Mouse (Mus musculus) embryonic facial prominence, embryonic 12.5 days (tissue): ENCODE data around the gene Rps9. TPM values are rescaled to one million over a fixed set of nuclear protein-coding genes. Genes with fewer than 3 reads are reported as not detected.
"Not testable (repeated sequence)": the region's sequence is repeated elsewhere in the genome, so short reads cannot be mapped to it uniquely, and the experiment has no call there.

Experiments
- ATAC-seq: fragments of 200-750 bp; cut with Nextera tagmentation; 2 replicates; pipeline ENCODE4 v1.8.0; 2017; ENCODE audit not compliant: insufficient number of reproducible peaks, insufficient read depth, low FRiP score, low TSS enrichment
- H3K27ac ChIP-seq: fragments of 300-500 bp; sonication (generic); 2 replicates; pipeline ENCODE4 v1.5.1; 2016; ENCODE audit warnings: mild to moderate bottlenecking
- H3K27me3 ChIP-seq: fragments of 300-500 bp; sonication (generic); 2 replicates; pipeline ENCODE4 v1.6.1; 2016; ENCODE audit warnings: mild to moderate bottlenecking, moderate library complexity
- H3K36me3 ChIP-seq: fragments of 300-500 bp; sonication (generic); 2 replicates; pipeline ENCODE4 v1.6.1; 2016; ENCODE audit warnings: mild to moderate bottlenecking
- H3K4me1 ChIP-seq: fragments of 300-500 bp; sonication (generic); 2 replicates; pipeline ENCODE4 v1.6.1; 2016
- H3K4me2 ChIP-seq: fragments of 300-500 bp; sonication (generic); replicated peaks from 2 replicates; pipeline ENCODE4 v1.6.1; 2016; ENCODE audit warnings: mild to moderate bottlenecking, moderate library complexity
- H3K4me3 ChIP-seq: fragments of 300-500 bp; sonication (generic); 2 replicates; pipeline ENCODE4 v1.5.1; 2016; ENCODE audit warnings: mild to moderate bottlenecking
- H3K9ac ChIP-seq: fragments of 300-500 bp; sonication (generic); 2 replicates; pipeline ENCODE4 v1.6.1; 2016; ENCODE audit warnings: mild to moderate bottlenecking, moderate library complexity
- H3K9me3 ChIP-seq: fragments of 300-500 bp; sonication (generic); 2 replicates; pipeline ENCODE4 v1.6.1; 2016; ENCODE audit warnings: mild to moderate bottlenecking, moderate library complexity
- WGBS: fragments of 180-500 bp; shearing (Covaris S2); methylation state at CpG from one replicate; pipeline ENCODE4 v1.1.7; 2016; 5-methylcytosine and 5-hydroxymethylcytosine counted together
- polyA plus RNA-seq: library from polyadenylated mRNA; unstranded; fragments of >200 nt; fragmentation: Nextera tagmentation; extraction: Ambion mirVana; gene quantifications from 2 replicates; pipeline ENCODE4 v1.2.1, GENCODE M21; 2016

Rps9 gene
- polyA plus RNA-seq, 1 experiment from 2014 or later, result 1,360 TPM

DNA sequence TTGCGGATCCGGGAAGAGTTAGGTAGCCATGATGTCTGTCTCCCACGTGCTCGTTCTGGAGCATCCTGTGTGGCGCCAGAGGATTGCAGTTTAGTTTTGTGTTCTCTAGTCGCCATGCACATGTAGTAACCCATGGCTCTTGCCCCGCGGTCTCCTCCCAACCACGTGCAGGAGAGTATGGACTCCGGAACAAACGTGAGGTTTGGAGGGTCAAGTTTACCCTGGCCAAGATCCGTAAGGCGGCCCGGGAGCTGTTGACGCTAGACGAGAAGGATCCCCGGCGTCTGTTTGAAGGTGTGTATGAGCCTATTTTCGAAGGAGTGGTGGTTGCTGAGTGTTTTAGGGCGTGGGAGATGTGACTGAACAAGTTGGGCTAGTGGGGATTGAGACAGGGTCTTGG, 682 bp downstream of the Rps9 start:
- peaks cover 44% of the 10 kb centered on the region for H3K36me3 ChIP-seq
- ATAC-seq, result peak; percentile 43; the same call in 1 of the 2 replicates

GRCm38 (mm10) chr7:3705461-3705860, 1.7 kb downstream of the Rps9 start:
- WGBS, result 3% methylated on average over 7 of the region's 7 CpGs
- H3K9me3 ChIP-seq, H3K4me1 ChIP-seq, H3K27me3 ChIP-seq, ATAC-seq: not testable (repeated sequence)
- H3K36me3 ChIP-seq, result peaks cover 34% of the 10 kb centered on the region
- H3K27ac ChIP-seq, result peak overlapping the region; percentile 94; the same call in 1 of the 2 replicates
- peak overlapping the region; percentile 73 for H3K4me2 ChIP-seq
- peak overlapping the region; percentile 94 for H3K9ac ChIP-seq
- peak overlapping the region; percentile 93 for H3K4me3 ChIP-seq

More for the DNA sequence above, 682 bp downstream of the Rps9 start:
- peak overlapping the region; percentile 94 for H3K9ac ChIP-seq
- WGBS, result under 1% methylated on average over 20 of the region's 20 CpGs
- peak overlapping the region; percentile 93 for H3K4me3 ChIP-seq
- no peaks in the 10 kb centered on the region for H3K9me3 ChIP-seq
- no peaks in the 10 kb centered on the region for H3K27me3 ChIP-seq
- H3K4me2 ChIP-seq, result peak overlapping the region; percentile 73
- peaks cover 5% of the 10 kb centered on the region for H3K4me1 ChIP-seq
- peak overlapping the region; percentile 94 for H3K27ac ChIP-seq

- H3K4me1 ChIP-seq, result peaks cover 5% of the 10 kb centered on the region
- H3K4me3 ChIP-seq, result peak overlapping the region; percentile 93
- 37% methylated on average over 6 of the region's 6 CpGs for WGBS
- H3K27me3 ChIP-seq, result no peaks in the 10 kb centered on the region
- H3K4me2 ChIP-seq, result peak overlapping the region; percentile 73
- peak overlapping the region; percentile 94 for H3K9ac ChIP-seq
- H3K36me3 ChIP-seq, result peaks cover 30% of the 10 kb centered on the region
- H3K27ac ChIP-seq, result peak overlapping the region; percentile 57; the same call in 1 of the 2 replicates
- H3K9me3 ChIP-seq, result no peaks in the 10 kb centered on the region
- ATAC-seq, result no peak
Measured at GRCm38 (mm10) chr7:3705911-3706310, 2.1 kb downstream of the Rps9 start.

DNA sequence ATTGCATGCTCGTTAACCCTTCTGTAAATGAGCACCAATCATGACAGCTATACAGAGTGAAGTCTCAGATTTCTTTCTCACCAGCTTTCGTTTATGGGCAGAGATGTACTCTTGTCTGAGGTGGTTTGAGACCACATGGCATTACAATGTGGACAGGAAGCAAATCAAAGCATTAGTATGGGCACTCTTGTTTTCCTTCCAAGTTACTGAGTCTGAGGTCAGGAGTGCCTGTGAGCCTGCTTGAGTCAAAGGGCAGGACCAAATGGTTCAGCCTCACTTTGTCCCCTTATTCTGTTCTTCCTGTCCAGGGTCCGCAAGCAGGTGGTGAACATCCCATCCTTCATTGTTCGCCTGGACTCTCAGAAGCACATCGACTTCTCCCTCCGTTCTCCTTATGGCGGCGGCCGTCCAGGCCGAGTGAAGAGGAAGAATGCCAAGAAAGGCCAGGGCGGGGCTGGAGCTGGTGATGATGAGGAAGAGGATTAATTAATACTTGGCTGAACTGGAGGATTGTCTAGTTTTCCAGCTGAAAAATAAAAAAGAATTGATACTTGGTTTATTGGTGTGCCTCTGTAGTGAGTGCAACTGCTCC, 2.6 kb downstream of the Rps9 start:
- no peak for ATAC-seq
- WGBS, result 62% methylated on average over 11 of the region's 11 CpGs
- Histone ChIP-seq H3K27ac (peak overlapping the region; percentile 57; the same call in 1 of the 2 replicates), H3K9ac (peak overlapping the region; percentile 94), H3K36me3 (peaks cover 26% of the 10 kb centered on the region), H3K4me2 (peak overlapping the region; percentile 73), H3K9me3 (no peaks in the 10 kb centered on the region), H3K4me1 (peaks cover 5% of the 10 kb centered on the region), H3K27me3 (no peaks in the 10 kb centered on the region), H3K4me3 (peak overlapping the region; percentile 93)

GRCm38 (mm10) chr7:3707027-3707426, 3.2 kb downstream of the Rps9 start:
- H3K9me3 ChIP-seq, result no peaks in the 10 kb centered on the region
- H3K4me2 ChIP-seq, result peak overlapping the region; percentile 73
- 63% methylated on average over 4 of the region's 4 CpGs for WGBS
- no peak overlapping the region for H3K4me3 ChIP-seq
- H3K36me3 ChIP-seq, result peaks cover 26% of the 10 kb centered on the region
- ATAC-seq, result no peak
- H3K4me1 ChIP-seq, result peaks cover 5% of the 10 kb centered on the region
- no peak overlapping the region for H3K27ac ChIP-seq
- no peaks in the 10 kb centered on the region for H3K27me3 ChIP-seq
- H3K9ac ChIP-seq, result no peak overlapping the region

- Histone ChIP-seq H3K27ac (no peak overlapping the region), H3K36me3 (peaks cover 26% of the 10 kb centered on the region), H3K4me1 (peaks cover 5% of the 10 kb centered on the region), H3K9me3 (no peaks in the 10 kb centered on the region), H3K27me3 (no peaks in the 10 kb centered on the region), H3K4me2 (no peak overlapping the region), H3K9ac (no peak overlapping the region), H3K4me3 (no peak overlapping the region)
- whole genome bisulfite sequencing, result 25% methylated on average over 7 of the region's 7 CpGs
- ATAC-seq, result no peak
Measured at GRCm38 (mm10) chr7:3707568-3708413, 4.0 kb downstream of the Rps9 start.

GRCm38 (mm10) chr7:3708447-3708980, 4.7 kb downstream of the Rps9 start:
- H3K4me3 ChIP-seq, ATAC-seq, H3K27me3 ChIP-seq, H3K4me2 ChIP-seq, H3K27ac ChIP-seq, H3K9ac ChIP-seq, H3K4me1 ChIP-seq, H3K9me3 ChIP-seq: not testable (repeated sequence)
- 37% methylated on average over 5 of the region's 5 CpGs for WGBS
- peaks cover 26% of the 10 kb centered on the region for H3K36me3 ChIP-seq

GRCm38 (mm10) chr7:3709000-3709399, 5.2 kb downstream of the Rps9 start:
- Histone ChIP-seq H3K4me1 (peaks cover 5% of the 10 kb centered on the region), H3K9ac (no peak overlapping the region), H3K36me3 (peaks cover 26% of the 10 kb centered on the region), H3K27ac (no peak overlapping the region), H3K9me3 (no peaks in the 10 kb centered on the region), H3K4me2 (no peak overlapping the region), H3K27me3 (no peaks in the 10 kb centered on the region), H3K4me3 (no peak overlapping the region)
- whole genome bisulfite sequencing, result 88% methylated on average over 1 of the region's 1 CpGs
- no peak for ATAC-seq

- Histone ChIP-seq H3K4me2 (no peak overlapping the region), H3K4me1 (no peaks in the 10 kb centered on the region), H3K27ac (no peak overlapping the region), H3K27me3 (no peaks in the 10 kb centered on the region), H3K4me3 (no peak overlapping the region), H3K36me3 (peaks cover 9% of the 10 kb centered on the region; the same call in 1 of the 2 replicates), H3K9me3 (no peaks in the 10 kb centered on the region), H3K9ac (no peak overlapping the region)
- ATAC-seq, result no peak
- WGBS, result 43% methylated on average over 5 of the region's 5 CpGs
Measured at GRCm38 (mm10) chr7:3712264-3712942, 8.6 kb downstream of the Rps9 start.

DNA sequence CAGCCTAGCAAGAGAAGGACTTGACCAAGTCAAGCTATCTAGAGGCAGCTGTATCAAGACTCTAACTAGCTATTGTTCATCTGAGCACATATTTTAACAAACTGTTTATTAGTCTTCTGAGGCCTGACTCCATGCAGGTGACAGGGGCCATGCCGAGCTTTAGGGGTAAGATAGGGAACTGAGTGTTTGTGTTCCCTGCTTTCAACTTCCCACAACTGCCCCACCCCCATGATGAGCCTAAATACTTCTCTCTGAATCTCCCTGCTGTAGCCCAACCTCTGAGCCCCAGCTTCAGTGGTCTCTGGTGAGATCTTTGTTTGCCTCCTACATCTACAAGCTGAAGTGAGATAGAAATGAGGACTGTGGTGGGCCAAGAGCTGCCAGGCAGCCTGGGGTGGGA, 11.5 kb downstream of the Rps9 start:
- ATAC-seq, result no peak
- no peak overlapping the region for H3K4me2 ChIP-seq
- H3K27me3 ChIP-seq, result no peaks in the 10 kb centered on the region
- no peak overlapping the region for H3K4me3 ChIP-seq
- H3K4me1 ChIP-seq, result no peaks in the 10 kb centered on the region
- H3K9ac ChIP-seq, result no peak overlapping the region
- WGBS, result 54% methylated on average over 1 of the region's 1 CpGs
- no peak overlapping the region for H3K27ac ChIP-seq
- no peaks in the 10 kb centered on the region for H3K9me3 ChIP-seq
- H3K36me3 ChIP-seq, result no peaks in the 10 kb centered on the region

- not testable (repeated sequence) for H3K9ac ChIP-seq, H3K4me1 ChIP-seq, ATAC-seq, H3K27me3 ChIP-seq, H3K4me3 ChIP-seq, H3K4me2 ChIP-seq, H3K36me3 ChIP-seq, H3K27ac ChIP-seq, H3K9me3 ChIP-seq
- 56% methylated on average over 1 of the region's 3 CpGs for WGBS
Measured at GRCm38 (mm10) chr7:3720268-3720667, 16.5 kb downstream of the Rps9 start, which contains the start of gene Pirb. Gene Pirb (minus strand): TSS chr7:3720391.
